Mouse (Mus musculus): ENCODE measurements at regions not wholly inside any gene's neighbourhood (a gene's known extent, or its start where the extent isn't known, plus 50 kb on each side); places are given as distances from the start of the nearest gene placed in this dataset.

DNA sequence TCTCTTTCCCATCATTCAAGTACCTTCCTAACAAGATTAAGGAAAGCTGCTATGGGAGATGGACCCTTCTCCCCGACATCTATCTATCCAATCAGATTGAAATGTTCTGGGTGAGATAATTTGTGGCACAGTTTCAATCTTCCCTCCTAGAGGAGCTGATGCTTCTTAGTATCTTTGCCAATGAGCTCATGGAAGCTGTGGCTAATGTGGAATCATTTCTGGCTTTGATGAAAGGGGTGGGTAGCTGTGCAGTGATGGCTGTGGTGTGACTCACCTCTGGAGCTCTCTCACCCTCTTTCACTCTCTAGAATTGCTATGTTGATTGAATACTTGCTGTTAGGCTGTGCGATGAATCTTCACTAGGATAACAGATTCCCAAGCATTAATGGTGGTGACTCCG is 411.1 kb upstream of the Slc30a5 start:
- no peak for TF ChIP-seq CTCF (IDR thresholded peaks at IDR 0.05; ENCODE audit: control insufficient read depth, insufficient read depth, low read length)
- TF ChIP-seq POLR2A (IDR thresholded peaks at IDR 0.05; ENCODE audit: borderline replicate concordance, control insufficient read depth, low read depth, low read length): no peak
